Mouse (Mus musculus): ENCODE measurements at regions not wholly inside any gene's neighbourhood (a gene's known extent, or its start where the extent isn't known, plus 50 kb on each side); places are given as distances from the start of the nearest gene placed in this dataset.

GRCm38 (mm10) chr19:60148313-60148965 is 78.1 kb downstream of the Fam204a start:
- no peak for DNase-seq (ENCODE audit: low read depth, low spot score)

- no peak for DNase-seq (ENCODE audit: low read depth, low spot score)
These were observed 79.9 kb downstream of the Fam204a start for GRCm38 (mm10) chr19:60146451-60147190.

- no peak for DNase-seq (ENCODE audit: low read depth, low spot score)
These were observed 81.3 kb downstream of the Fam204a start for GRCm38 (mm10) chr19:60145242-60145641.

GRCm38 (mm10) chr19:60144336-60144989 is 82.0 kb downstream of the Fam204a start:
- peak; percentile 83 for DNase-seq (ENCODE audit: low read depth, low spot score)

GRCm38 (mm10) chr19:60138881-60139280 is 87.6 kb downstream of the Fam204a start:
- DNase-seq (ENCODE audit: low read depth, low spot score), result no peak

- DNase-seq (ENCODE audit: low read depth, low spot score), result no peak
These were observed 90.0 kb downstream of the Fam204a start for GRCm38 (mm10) chr19:60136491-60136890.

GRCm38 (mm10) chr19:60134447-60135328 is 91.8 kb downstream of the Fam204a start:
- DNase-seq (ENCODE audit: low read depth, low spot score), result no peak

- no peak for DNase-seq (ENCODE audit: low read depth, low spot score)
These were observed 96.9 kb downstream of the Fam204a start for GRCm38 (mm10) chr19:60129635-60130034.

GRCm38 (mm10) chr19:60124638-60125037 is 101.9 kb downstream of the Fam204a start:
- DNase-seq (ENCODE audit: low read depth, low spot score), result no peak

- no peak for DNase-seq (ENCODE audit: low read depth, low spot score)
These were observed 105.6 kb downstream of the Fam204a start for GRCm38 (mm10) chr19:60120917-60121316.

- no peak for DNase-seq (ENCODE audit: low read depth, low spot score)
These were observed 107.5 kb downstream of the Fam204a start for GRCm38 (mm10) chr19:60119051-60119450.

GRCm38 (mm10) chr19:60113666-60114388 is 112.7 kb downstream of the Fam204a start:
- no peak for DNase-seq (ENCODE audit: low read depth, low spot score)

GRCm38 (mm10) chr19:60110278-60110677 is 116.2 kb downstream of the Fam204a start:
- no peak for DNase-seq (ENCODE audit: low read depth, low spot score)

GRCm38 (mm10) chr19:60109488-60109887 is 117.0 kb downstream of the Fam204a start:
- DNase-seq (ENCODE audit: low read depth, low spot score), result no peak

- DNase-seq (ENCODE audit: low read depth, low spot score), result no peak
These were observed 128.6 kb downstream of the Fam204a start for GRCm38 (mm10) chr19:60097915-60098314.

- no peak for DNase-seq (ENCODE audit: low read depth, low spot score)
These were observed 131.5 kb upstream of the Rab11fip2 start for GRCm38 (mm10) chr19:60074986-60075385.

- DNase-seq (ENCODE audit: low read depth, low spot score), result peak; percentile 73
These were observed 129.9 kb upstream of the Rab11fip2 start for GRCm38 (mm10) chr19:60073328-60073727.

- DNase-seq (ENCODE audit: low read depth, low spot score), result no peak
These were observed 122.7 kb upstream of the Rab11fip2 start for GRCm38 (mm10) chr19:60066183-60066582.

GRCm38 (mm10) chr19:60055121-60055874 is 111.8 kb upstream of the Rab11fip2 start:
- peak; percentile 82 for DNase-seq (ENCODE audit: low read depth, low spot score)

GRCm38 (mm10) chr19:60051151-60051550 is 107.7 kb upstream of the Rab11fip2 start:
- DNase-seq (ENCODE audit: low read depth, low spot score), result no peak

Data from ES-CJ7 (cell line).